Mouse (Mus musculus) E14TG2a.4 (cell line): Measurements from ENCODE around the gene Efna4.

Source experiments
- CTCF ChIP-seq: conservative IDR thresholded peaks from 2 replicates; pipeline ENCODE4 v1.5.1; 2014; ENCODE audit warnings: low read length
- POU5F1 ChIP-seq: IDR thresholded peaks from 2 replicates; pipeline ENCODE4 v1.6.1; 2014; ENCODE audit warnings: low read length, borderline replicate concordance

- TF ChIP-seq CTCF (no peak), POU5F1 (no peak)
Measured at GRCm38 (mm10) chr3:89382950-89383349, 45.1 kb upstream of the Efna4 start.
